Mouse (Mus musculus): ENCODE results near the gene Cpne8.
"Not testable (repeated sequence)": the region's sequence is repeated elsewhere in the genome, so short reads cannot be mapped to it uniquely, and the experiment has no call there.

Cpne8 gene

GRCm38 (mm10) chr15:90610767-90611166 is 68.5 kb downstream of the Cpne8 start:
- not testable (repeated sequence) for DNase-seq

- no peak for DNase-seq
Observed at GRCm38 (mm10) chr15:90609836-90610415, 69.3 kb downstream of the Cpne8 start.

- no peak for DNase-seq
Observed at GRCm38 (mm10) chr15:90608368-90608767, 70.9 kb downstream of the Cpne8 start.

GRCm38 (mm10) chr15:90607181-90607580 is 72.1 kb downstream of the Cpne8 start:
- no peak for DNase-seq

GRCm38 (mm10) chr15:90603676-90604075 is 75.6 kb downstream of the Cpne8 start:
- no peak for DNase-seq

GRCm38 (mm10) chr15:90597715-90598497 is 81.3 kb downstream of the Cpne8 start:
- no peak for DNase-seq

- DNase-seq: no peak
Observed at GRCm38 (mm10) chr15:90595592-90595991, 83.6 kb downstream of the Cpne8 start.

- DNase-seq: no peak
Observed at GRCm38 (mm10) chr15:90589587-90589986, 89.6 kb downstream of the Cpne8 start.

- DNase-seq: no peak
Observed at GRCm38 (mm10) chr15:90577402-90577801, 101.8 kb downstream of the Cpne8 start.

GRCm38 (mm10) chr15:90569246-90569645 is 110.0 kb downstream of the Cpne8 start:
- no peak for DNase-seq

GRCm38 (mm10) chr15:90568050-90568449 is 111.2 kb downstream of the Cpne8 start:
- no peak for DNase-seq

GRCm38 (mm10) chr15:90563996-90564395 is 115.2 kb downstream of the Cpne8 start:
- no peak for DNase-seq

GRCm38 (mm10) chr15:90561613-90562012 is 117.6 kb downstream of the Cpne8 start:
- no peak for DNase-seq

- DNase-seq: no peak
Observed at GRCm38 (mm10) chr15:90548589-90548988, 130.6 kb downstream of the Cpne8 start.

- no peak for DNase-seq
Observed at GRCm38 (mm10) chr15:90543447-90543846, 135.8 kb downstream of the Cpne8 start.

GRCm38 (mm10) chr15:90542126-90542525 is 137.1 kb downstream of the Cpne8 start:
- DNase-seq: no peak

- DNase-seq: no peak
Observed at GRCm38 (mm10) chr15:90536311-90537202, 142.7 kb downstream of the Cpne8 start.

GRCm38 (mm10) chr15:90535730-90536129 is 143.5 kb downstream of the Cpne8 start:
- DNase-seq: no peak

GRCm38 (mm10) chr15:90512769-90513168 is 166.5 kb downstream of the Cpne8 start:
- DNase-seq: no peak

- no peak for DNase-seq
Observed at GRCm38 (mm10) chr15:90497080-90497479, 182.2 kb downstream of the Cpne8 start.

- no peak for DNase-seq
Observed at GRCm38 (mm10) chr15:90491558-90491957, 187.7 kb downstream of the Cpne8 start.

GRCm38 (mm10) chr15:90490186-90490585 is 189.0 kb downstream of the Cpne8 start:
- DNase-seq: no peak

GRCm38 (mm10) chr15:90470561-90470960 is 208.7 kb downstream of the Cpne8 start:
- DNase-seq: not testable (repeated sequence)

Data from lung, postnatal 4 days (tissue).